Mouse (Mus musculus): ENCODE data around the gene Cdc42ep4.

DNA sequence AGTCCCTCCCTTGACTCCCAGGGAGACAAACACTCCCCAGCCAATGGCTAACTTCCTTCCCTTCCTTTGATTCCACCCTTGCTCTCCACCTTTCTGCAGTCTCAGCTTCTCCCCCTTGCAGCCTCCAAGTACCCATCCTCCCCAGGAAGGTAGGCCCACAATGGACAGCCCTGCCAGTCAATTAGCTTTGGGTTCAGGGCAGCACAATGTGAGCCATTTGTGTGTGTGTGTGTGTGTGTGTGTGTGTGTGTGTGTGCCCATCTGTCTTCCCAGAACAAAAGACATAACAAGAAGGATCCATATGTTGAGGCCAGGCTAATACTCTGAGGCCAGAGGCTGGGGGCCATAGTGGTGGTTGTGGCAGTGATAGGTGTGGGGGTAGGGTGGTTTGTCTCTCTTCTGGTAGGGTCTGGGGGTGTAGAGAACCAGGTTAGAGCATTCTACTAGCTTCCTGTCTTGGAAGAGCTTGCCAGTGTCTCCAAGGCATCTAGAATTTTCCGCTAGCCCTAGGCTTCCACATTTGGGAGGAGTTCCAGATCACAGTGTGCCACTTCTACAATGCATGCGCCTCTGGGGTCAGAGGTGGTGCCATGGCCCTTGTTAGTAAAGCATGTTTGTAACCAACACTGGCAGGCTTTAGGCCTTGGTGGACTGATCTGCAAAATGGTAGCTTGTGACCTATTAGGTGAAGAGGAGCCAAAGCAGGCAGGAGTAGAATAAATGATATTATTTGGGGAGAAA lies 33.1 kb upstream of the Cdc42ep4 start:
- no peak for TF ChIP-seq CTCF (IDR thresholded peaks at IDR 0.05; ENCODE audit: low read depth, low read length)
- no peak for TF ChIP-seq POLR2A (IDR thresholded peaks at IDR 0.05; ENCODE audit: insufficient read depth, low read length)

All from ES-Bruce4 (cell line).